Mouse (Mus musculus): ENCODE data around the gene Camk1d. TPM values are rescaled to one million over a fixed set of nuclear protein-coding genes. Genes with fewer than 3 reads are reported as not detected.
"Not testable (repeated sequence)": the region's sequence is repeated elsewhere in the genome, so short reads cannot be mapped to it uniquely, and the experiment has no call there.

The Camk1d gene
- polyA plus RNA-seq, 1 experiment from 2014 or later, result 0.94 TPM

GRCm38 (mm10) chr2:5258250-5258649 lies 456.1 kb downstream of the Camk1d start:
- H3K27ac ChIP-seq (replicated peaks; ENCODE audit: low read depth, low read length), result no peak overlapping the region
- WGBS, result 88% methylated on average over 3 of the region's 3 CpGs
- no peak overlapping the region for H3K4me2 ChIP-seq (ENCODE audit: low read depth, low read length)
- H3K9ac ChIP-seq (replicated peaks; ENCODE audit: low read length), result no peak overlapping the region
- H3K27me3 ChIP-seq (ENCODE audit: control insufficient read depth, insufficient read depth, low read length), result no peaks in the 10 kb centered on the region
- ATAC-seq (replicated peaks; ENCODE audit: insufficient number of reproducible peaks, low FRiP score, low TSS enrichment, low read depth) (no peak), DNase-seq (ENCODE audit: low spot score) (no peak)
- no peaks in the 10 kb centered on the region for H3K4me1 ChIP-seq (ENCODE audit: control insufficient read depth, insufficient read depth, low read length)
- H3K36me3 ChIP-seq (replicated peaks; ENCODE audit: control insufficient read depth, insufficient read depth, low read depth, low read length), result no peaks in the 10 kb centered on the region
- H3K4me3 ChIP-seq (ENCODE audit: low read depth, low read length), result no peak overlapping the region
- no peaks in the 10 kb centered on the region for H3K9me3 ChIP-seq (replicated peaks; ENCODE audit: control insufficient read depth, low read length)

- no peak for ATAC-seq (replicated peaks; ENCODE audit: insufficient number of reproducible peaks, low FRiP score, low TSS enrichment, low read depth)
- no peaks in the 10 kb centered on the region for H3K27me3 ChIP-seq (ENCODE audit: control insufficient read depth, insufficient read depth, low read length)
- H3K9me3 ChIP-seq (replicated peaks; ENCODE audit: control insufficient read depth, low read length), result no peaks in the 10 kb centered on the region
- H3K27ac ChIP-seq (replicated peaks; ENCODE audit: low read depth, low read length), result no peak overlapping the region
- no peak overlapping the region for H3K4me2 ChIP-seq (ENCODE audit: low read depth, low read length)
- WGBS, result 76% methylated on average over 12 of the region's 12 CpGs
- H3K36me3 ChIP-seq (replicated peaks; ENCODE audit: control insufficient read depth, insufficient read depth, low read depth, low read length), result no peaks in the 10 kb centered on the region
- H3K9ac ChIP-seq (replicated peaks; ENCODE audit: low read length), result no peak overlapping the region
- H3K4me3 ChIP-seq (ENCODE audit: low read depth, low read length), result no peak overlapping the region
- H3K4me1 ChIP-seq (ENCODE audit: control insufficient read depth, insufficient read depth, low read length), result no peaks in the 10 kb centered on the region
- no peak for DNase-seq (ENCODE audit: low spot score)
Measured at GRCm38 (mm10) chr2:5249969-5250368, 464.3 kb downstream of the Camk1d start.

- H3K4me3 ChIP-seq (ENCODE audit: low read depth, low read length); H3K36me3 ChIP-seq (replicated peaks; ENCODE audit: control insufficient read depth, insufficient read depth, low read depth, low read length); DNase-seq (ENCODE audit: low spot score); H3K27ac ChIP-seq (replicated peaks; ENCODE audit: low read depth, low read length); ATAC-seq (replicated peaks; ENCODE audit: insufficient number of reproducible peaks, low FRiP score, low TSS enrichment, low read depth); H3K4me1 ChIP-seq (ENCODE audit: control insufficient read depth, insufficient read depth, low read length); H3K9ac ChIP-seq (replicated peaks; ENCODE audit: low read length); H3K4me2 ChIP-seq (ENCODE audit: low read depth, low read length); H3K9me3 ChIP-seq (replicated peaks; ENCODE audit: control insufficient read depth, low read length); H3K27me3 ChIP-seq (ENCODE audit: control insufficient read depth, insufficient read depth, low read length): not testable (repeated sequence)
- 94% methylated on average over 6 of the region's 6 CpGs for WGBS
Measured at GRCm38 (mm10) chr2:5249199-5249598, 465.1 kb downstream of the Camk1d start.

Other genes starting within 250 kb of the Camk1d start
- 93.9 and 99.8 TPM in 2 replicates for gene Nudt5, start 130.5 kb upstream of the Camk1d start, polyA plus RNA-seq (2014; fragmentation: Nextera tagmentation; extraction: Ambion mirVana)
- 309 and 334 TPM in 2 replicates for gene Cdc123, start 130.6 kb upstream of the Camk1d start, polyA plus RNA-seq (2014; fragmentation: Nextera tagmentation; extraction: Ambion mirVana)
- 2.2 and 3.0 TPM in 2 replicates for gene Gm13199, start 148.4 kb upstream of the Camk1d start, polyA plus RNA-seq (2014; fragmentation: Nextera tagmentation; extraction: Ambion mirVana)
- gene Sec61a2, start 180.9 kb upstream of the Camk1d start, polyA plus RNA-seq (2014; fragmentation: Nextera tagmentation; extraction: Ambion mirVana), result 81.0 and 82.7 TPM in 2 replicates
- 2.8 and 3.4 TPM in 2 replicates for gene Dhtkd1, start 228.3 kb upstream of the Camk1d start, polyA plus RNA-seq (2014; fragmentation: Nextera tagmentation; extraction: Ambion mirVana)
- 13.3 and 15.7 TPM in 2 replicates for gene Upf2, start 237.0 kb upstream of the Camk1d start, polyA plus RNA-seq (2014; fragmentation: Nextera tagmentation; extraction: Ambion mirVana)